Mouse (Mus musculus) lung, postnatal 14 days (tissue): ENCODE results near the gene Sowahd.
A peak's percentile ranks its signal among the peaks of the same experiment; 100 is the strongest.
"Not testable (repeated sequence)": the region's sequence is repeated elsewhere in the genome, so short reads cannot be mapped to it uniquely, and the experiment has no call there.

Experiments used
- DNase-seq: peaks from one replicate; pipeline ENCODE4 v3.0.0; 2021

Gene Sowahd

DNA sequence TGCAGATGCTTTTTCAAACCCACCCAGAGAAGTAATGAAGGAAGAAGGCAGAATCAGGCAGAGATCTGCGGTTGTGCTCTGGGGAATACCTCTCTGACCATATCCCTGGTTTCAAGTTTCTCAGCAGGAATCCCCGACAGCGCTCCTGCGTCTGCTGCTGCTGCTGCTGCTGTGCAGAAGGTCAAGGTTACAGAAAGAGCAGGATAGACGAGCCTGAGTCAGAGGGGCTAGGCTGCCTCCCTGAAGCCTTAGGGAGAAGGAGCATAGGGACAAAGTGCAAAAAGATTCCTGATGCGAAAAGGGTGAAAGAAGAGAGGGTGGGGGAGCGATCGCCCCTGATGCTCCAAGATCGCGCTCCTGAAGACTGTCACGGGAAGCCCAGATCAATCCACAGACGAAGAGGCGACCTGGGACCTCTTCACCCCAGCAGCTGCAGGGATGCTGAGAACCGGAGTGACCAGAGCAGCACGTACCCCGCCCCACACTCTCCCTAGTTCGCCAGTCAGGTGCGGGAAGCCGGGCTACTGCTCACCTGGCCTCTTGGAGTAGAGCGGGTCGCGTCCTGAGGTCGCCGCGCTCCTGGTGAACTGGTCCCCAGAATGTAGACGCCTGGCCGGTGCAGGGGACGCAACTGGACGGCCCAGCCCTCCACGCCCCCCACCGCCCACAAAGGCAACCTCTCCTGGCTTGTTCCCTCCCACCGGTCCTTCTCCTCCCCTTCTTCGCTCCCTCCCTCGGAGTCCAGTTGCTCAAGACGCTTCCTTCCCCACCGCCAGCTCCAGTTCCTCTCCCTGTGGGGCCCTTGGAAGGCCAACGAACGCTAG lies at the start of gene Sowahd:
Sowahd (plus strand) TSS at position 780 of the 824 bp plus-strand sequence.
- DNase-seq = no peak

DNA sequence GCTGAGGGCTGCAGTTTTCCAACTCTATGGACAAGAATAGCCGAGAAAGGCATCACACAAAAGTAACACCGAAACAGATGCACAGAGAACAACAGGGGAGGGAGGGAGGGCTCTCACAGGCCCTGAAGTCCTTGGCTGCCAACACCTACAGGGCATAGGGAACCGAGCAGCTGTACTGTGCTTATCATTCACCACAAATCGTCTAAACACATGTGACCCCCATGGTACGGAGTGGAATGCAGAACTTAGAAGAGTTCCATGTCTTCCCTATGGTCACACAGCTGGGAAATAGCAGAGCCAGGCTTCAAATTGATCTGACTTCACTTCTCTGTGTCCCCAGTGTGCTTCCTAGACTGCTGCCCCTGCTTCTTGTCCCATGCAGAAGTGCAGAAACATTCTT lies 34.8 kb upstream of the Sowahd start:
- peak; percentile 1 for DNase-seq

DNA sequence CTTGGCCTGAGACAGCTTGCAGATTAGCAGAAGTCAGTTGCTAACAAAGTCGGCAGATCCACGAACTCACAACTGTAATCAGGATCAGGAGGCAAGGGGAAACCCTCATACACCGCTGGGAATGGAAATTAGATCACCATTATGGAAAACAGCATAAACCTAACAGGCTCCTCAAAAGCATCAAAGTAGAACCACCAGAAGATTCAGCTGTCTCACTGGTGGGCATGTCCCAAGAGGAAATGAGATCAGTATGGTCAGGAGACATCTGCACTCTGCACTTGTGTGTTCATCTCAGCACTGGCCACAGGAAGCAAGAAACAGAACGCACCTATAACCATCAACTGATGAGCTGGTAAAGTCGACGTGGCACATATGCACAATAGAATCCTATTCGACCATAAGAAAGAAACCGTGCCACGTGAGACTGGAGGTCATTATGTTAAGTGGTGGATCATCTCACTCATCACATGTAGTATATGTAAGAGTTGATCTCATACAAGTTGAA lies 30.4 kb upstream of the Sowahd start:
- DNase-seq = no peak

DNA sequence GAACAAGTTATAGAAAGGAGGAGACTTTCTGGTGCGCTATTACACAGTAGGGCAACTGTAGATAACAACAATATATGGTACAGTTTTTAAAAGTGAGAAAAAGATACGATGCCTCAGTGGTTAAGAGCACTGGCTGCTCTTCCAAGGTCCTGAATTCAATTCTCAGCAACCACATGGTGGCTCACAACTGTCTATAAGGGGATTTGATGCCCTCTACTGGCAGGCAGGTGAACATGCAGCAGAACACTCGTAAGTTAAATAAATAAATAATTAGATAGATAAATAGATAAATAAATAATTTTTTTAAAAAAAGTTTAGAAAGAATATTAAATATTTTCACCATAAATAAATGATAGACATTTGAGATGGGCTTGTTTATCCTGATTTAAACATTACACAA lies 29.6 kb upstream of the Sowahd start:
- DNase-seq = no peak

DNA sequence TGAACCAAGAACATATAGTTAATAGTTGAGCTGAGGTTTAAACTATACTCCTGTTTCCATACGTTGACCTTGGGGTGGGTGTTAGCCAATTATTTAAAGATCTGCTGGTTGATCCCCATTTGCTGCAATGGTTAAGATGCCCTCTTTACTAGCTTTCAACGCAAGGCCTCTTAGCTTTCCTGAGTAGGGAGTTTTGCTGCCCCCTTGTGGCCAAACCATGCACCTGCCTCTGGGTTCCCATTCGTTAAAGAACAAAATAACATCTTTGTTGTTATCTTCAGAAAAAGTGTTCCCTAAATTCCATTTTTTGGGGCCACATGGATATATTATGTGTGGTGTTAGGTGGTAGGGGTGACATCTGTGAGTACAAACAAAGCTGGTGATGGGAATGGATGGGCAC lies 26.0 kb upstream of the Sowahd start:
- peak; percentile 70 for DNase-seq

DNA sequence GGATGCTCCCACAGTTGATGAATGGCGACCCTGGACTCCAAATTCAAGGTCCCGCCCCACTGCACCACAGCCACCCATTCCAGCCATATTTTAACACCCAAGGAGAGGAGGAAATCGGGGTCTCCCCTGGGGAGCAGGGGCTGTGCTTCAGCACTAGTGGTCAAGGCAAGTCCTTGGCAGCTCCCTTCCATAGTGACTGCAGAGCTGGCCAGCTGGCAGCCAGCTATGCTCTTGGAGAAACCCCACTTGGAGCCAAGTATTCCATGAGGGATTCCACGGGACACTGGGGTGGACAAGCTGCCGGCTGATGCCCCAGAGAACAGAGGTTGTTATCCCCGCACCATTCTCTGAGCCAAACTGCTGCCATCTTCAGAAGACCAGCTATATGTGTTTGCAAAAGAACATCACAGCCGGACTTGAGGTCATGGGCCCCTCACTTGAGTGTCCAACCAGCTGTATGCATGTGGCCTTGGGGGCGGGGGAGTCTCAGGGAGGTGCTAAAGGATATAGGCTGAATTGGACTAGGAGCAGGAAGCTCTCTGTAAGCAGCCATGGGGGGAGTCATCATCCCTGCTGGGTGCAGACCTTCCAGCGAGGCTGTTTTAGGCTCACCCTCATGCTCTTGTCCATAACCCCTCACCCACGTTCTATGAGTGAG lies 24.9 kb upstream of the Sowahd start:
- DNase-seq = no peak

DNA sequence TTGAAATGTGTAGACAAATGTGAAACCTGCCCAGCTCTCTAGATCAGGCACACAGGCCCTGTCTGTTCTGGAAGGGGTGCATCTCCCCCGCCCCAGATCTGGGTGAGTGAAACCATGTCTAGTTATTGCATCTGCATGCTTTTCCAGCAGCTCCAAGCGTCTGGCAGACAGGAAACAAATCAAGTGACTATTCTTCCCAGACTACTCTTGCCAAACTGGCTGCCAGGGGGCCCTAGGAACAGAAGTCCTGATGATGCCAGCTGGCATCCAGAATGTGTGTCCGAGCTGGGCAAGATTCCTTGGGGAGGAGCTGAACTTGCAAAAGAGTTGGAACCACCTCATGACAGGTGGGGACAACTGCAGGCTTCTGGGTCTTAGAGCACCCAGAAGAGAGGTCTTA lies 20.3 kb upstream of the Sowahd start:
- no peak for DNase-seq

DNA sequence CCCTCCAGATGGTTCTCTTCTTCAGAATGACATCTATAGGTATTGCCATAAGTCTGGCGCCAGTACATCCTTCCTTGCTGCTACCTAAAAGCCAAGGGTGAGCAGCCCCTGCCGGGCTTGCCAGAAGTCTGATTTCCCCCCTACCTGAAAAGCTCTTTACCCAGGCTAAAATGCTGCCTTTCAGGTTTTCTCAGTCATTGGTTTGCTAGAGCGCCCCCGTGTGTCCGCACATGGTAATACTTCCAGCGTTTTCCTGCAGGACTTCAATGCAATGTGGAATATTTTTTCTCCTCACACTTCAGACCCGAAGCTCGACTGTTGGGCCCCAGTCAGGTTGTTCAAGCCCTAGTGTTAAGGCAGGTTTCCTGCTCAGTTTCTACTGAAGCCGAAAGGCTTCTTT lies 5.9 kb upstream of the Sowahd start:
- DNase-seq = peak; percentile 58

DNA sequence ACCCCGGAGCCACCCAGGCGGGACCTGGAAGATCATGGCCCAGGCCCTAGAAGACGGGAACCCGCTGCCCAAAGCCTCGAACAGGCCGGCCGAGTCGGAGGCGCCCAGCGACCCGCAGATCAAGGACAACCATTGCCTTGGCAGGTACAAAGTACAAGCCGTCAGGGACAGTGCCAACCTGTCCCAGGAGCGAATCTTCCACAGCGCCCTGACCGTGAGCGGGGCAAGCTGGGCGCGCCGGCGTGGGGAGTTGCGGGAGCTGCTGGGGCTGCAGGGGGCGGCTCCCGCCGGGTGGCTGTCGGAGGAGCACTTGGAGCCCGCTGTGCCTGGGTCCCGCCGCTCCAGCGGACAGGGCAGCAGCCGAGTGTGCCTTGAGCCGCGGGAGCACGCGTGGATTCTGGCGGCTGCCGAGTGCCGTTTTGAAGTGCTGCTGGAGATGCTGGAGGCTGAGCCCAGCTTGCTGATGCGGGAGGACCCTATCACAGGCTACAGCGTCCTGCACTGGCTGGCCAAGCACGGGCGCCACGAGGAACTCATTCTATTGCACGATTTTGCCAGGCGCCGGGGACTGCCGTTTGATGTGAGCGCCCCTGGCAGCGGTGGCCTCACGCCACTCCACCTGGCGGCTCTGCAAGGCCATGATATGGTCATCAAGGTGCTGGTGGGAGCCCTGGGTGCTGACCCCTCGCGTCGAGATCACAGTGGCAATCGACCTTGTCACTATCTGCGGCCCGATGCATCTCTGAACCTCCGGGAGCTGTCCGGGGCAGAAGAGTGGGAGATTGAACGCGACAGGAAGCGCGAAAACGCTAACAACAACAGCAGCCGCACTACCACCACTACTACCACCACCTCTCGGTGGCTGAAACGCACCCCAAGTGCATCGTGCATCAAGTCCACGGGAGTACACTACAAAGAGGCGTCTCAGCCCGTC lies 512 bp downstream of the Sowahd start:
- DNase-seq = no peak

DNA sequence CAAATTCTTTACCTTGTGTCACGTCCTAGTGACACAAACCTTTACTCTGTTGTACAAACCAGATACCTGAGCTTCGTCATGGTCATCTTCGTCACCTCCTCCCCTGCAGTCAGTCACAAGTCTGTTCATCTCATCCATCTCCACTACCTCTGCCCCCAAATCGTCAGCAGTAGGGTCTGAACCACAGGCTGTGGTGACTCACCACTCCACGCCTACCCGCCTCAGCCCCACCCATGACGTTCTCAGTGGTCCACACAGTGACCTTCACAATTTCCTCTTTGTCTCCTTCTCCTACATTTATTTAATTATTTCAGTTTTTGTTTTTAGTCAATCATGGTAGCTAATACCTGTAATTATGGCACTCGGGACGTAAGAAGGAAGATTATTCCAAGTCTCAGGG lies 15.3 kb downstream of the Sowahd start:
- no peak for DNase-seq

DNA sequence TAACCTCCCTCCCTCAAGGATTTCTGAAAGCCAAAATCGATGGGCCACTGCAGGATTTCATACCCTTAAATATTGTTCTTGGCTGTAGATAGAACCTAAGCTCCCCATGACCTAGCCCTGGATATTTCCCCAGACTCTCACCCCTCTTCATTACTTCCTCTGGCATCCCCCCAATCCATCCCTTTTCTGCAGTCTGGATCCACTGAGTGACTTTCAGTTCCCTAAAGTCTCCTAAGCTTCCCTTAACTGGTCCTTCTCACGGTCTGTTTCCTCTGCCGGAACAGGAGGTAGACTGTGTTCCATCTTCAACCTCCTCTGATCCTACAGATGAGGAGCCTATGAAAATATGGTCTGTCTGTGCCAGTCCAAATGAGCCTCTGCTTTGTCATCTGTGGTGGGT lies 18.7 kb downstream of the Sowahd start:
- no peak for DNase-seq

DNA sequence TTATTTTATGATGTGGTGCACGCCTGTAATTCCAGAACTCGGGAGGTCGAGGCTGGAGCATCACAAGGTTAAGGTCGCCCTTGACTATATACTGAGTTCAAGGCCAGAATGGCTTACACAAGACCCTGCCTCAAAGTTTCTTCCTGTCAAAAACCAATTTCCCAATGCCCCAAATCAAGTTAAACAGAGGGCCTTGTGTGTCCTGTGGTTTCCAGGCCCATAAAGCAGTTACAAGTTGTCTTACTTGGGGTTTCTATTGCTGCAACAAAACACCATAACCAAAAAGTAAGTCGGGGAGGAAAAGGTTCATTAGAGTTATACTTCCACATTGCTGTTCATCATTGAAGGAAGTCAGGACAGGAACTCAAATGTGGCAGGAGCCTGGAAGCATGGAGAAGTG lies 20.1 kb downstream of the Sowahd start:
- no peak for DNase-seq

DNA sequence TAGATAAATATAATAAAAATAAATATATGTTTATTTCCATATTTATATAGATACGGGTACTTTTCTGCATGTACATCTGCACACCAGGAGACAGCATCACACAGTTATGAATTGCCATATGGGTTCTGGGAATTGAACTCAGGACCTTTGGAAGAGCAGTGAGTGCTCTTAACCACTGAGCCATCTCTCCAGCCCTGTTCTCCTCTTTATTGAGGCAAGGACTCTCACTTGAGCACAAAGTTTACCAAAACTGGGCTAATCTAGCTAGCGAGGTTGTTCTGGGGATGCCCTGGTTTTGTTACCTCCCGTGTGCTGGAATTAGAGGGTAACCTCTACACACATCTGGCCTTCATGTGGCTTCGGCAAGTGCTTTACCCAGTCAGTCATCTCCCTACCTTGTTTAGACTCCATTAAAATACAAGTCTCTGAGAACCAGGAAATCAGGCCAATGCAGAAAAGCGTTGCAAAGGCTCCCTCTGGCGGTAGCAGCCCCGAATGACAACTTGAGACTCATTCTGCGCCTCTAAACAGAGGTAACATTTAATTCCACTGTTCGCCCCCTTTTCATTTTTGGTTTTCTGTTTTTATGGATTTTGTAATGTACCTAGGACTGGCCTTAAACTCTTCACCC lies 25.7 kb downstream of the Sowahd start:
- peak; percentile 59 for DNase-seq

DNA sequence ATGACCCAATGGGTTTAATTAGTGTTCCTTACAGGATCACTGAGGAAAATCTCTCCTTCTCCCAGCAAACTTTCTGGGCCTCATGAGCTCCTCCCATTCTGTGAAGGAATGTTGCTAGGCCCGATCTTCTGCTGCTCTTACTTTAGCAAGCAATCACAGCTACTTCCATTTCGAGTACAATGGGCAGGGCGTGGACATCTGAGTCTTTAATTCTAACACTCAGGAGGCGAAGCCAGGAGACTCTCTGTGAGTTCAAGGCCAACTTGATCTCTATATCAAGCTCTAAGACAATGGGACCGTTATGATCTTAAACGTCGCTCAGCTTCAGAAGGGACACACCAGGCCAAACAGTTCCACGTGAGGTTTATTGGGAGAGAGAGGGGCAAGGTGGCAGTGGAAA lies 28.0 kb downstream of the Sowahd start:
- DNase-seq = no peak

DNA sequence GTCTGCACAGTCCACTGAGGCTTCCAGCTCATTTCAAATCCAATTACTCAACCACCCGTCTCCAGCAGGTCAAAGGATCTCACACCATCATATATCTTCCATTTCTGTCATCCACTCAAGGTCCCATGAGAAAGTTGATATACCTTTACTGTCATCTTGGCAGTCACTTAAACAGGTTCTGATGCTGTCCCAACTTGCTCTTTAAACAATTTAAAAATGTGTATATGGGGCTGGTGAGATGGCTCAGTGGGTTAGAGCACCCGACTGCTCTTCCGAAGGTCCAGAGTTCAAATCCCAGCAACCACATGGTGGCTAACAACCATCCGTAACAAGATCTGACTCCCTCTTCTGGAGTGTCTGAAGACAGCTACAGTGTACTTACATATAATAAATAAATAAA lies 31.7 kb downstream of the Sowahd start:
- not testable (repeated sequence) for DNase-seq

DNA sequence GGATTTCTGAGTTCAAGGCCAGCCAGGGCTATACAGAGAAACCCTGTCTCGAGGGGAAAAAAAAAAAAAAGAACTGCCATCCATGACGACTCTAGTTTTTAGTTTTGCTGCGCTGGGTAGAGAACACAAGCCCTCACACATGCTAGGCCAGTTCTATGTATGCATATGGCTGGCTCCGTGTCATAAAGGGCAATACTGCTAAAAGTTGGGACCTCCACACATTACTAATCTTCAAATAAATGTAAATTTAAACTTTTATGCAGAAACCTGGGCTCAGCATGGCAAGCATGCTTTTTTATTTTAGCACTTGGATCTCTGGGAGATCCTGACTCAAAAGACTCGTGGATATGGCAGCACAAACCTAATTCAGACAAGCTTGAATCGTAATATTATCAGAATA lies 32.5 kb downstream of the Sowahd start:
- no peak for DNase-seq

DNA sequence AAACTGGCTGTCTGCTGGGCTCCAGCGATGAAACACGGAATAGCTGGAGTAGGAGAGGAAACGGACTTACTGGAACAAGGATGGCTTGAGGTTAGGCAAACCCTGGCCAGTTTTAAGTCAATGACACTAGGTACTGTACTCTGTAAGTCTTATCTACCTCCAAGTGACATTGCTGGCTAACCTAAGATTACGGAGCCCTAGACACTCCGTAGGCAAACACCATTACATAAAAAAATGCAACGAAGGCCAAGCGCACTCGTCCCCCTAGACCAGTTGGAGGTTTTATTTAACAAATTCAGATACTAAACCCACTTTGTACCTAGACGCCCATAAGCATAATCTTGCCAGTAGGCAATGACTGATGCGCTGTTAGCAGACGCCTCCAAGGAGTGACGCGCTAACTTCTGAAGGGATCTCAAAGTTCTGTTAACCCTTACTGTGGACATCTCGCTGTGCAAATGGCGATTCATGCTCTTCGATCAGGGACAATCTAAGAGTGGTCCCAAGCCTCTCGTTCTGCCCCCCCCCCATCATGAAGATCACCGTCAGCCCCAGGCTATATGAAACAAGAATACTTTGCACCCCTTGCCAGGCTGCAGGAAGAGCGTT lies 35.8 kb downstream of the Sowahd start:
- peak; percentile 5 for DNase-seq

DNA sequence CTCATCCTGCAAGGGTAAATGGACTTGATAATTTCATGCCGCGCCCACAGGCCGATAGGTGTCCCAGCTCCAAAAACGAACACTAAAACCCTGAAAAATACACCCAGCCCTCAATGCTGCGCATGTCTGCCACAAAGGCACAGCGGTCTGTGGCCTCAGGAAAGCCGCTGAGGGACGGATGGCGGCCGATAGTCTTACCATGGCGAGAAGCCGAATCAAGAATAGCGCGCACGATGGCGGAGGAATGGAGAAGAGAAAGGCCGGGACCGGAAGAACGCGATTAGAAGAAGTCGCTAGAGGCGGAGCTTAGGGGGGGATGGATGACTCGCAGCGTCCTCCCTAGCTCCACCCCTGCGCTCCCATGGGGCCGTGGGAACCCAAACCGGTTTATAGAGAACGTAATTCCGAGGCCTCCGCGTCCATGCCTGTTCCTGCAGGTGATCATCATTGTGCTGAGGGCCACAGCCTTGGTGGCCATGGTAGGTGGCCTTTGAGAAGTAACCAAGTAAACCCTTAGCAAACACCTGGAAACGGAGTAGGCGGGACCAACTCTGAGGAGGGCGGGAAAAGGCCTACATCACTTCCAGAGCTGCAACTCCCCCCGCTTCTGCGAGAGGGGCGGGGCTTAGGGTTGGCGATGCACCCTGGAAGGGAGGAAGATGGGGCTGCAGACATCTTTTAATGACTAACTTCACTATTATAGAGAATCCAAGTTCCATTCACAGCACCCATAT lies 36.4 kb downstream of the Sowahd start, which contains the start of gene Rpl39:
Rpl39 (minus strand) TSS at position 476 of the 734 bp plus-strand sequence.
- DNase-seq = peak; percentile 84

DNA sequence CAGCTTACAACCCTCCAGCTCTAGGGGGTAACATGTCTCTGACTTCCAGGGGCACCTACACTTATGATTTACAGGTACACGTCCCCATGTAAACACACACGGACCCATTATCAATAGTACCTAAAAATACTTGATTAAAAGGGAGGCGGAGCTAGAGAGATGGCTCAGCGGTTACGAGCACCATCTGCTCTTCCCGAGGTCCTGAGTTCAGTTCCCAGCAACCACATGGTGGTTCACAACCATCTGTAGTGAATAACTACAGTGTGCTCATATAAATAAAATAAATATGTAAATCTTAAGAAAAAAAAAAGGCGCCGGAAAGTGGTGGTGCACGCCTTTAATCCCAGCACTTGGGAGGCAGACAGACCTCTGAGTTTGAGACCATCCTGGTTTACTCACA lies 37.0 kb downstream of the Sowahd start:
- DNase-seq = no peak

DNA sequence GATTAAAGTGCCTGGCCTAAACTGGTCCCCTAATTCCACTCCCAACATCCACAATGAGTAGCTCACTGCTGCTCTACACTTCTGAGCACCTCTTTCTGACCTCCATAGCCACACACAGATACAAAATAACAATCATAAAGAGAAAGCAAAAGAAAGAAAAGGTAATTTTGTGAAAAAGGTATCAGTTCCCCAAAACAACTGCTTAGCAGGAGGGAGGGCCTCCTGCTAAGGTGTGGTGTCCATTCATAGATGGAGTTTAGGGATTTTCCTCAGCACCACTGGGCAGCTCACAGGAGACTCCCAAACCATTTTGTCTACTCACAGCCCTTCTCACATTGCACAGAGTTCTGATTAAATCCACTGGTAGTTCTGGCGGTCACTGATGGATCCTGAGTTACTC lies 40.1 kb downstream of the Sowahd start:
- DNase-seq = no peak

DNA sequence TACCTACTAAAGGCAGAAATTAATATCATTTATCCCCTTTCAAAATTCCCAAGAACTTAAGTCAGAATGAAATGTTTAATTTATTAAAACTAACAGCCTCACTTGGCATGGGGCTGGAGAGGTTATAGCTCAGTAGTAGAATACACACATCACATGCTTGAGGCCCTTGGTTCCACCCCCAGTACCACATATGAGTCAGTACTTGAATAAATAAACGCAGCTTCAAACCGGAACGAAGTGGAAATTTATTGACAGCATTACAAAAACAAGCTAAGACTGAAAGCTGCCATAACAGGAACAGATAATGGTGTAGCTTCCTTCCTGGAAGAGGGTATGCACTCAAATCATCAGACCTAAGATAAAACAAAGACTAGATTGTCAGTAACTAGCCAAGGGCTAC lies 42.8 kb downstream of the Sowahd start:
- no peak for DNase-seq
